Mouse (Mus musculus) liver, postnatal 0 days (tissue): ENCODE data around the gene Phtf1.

Experiments
- CTCF ChIP-seq: sonication (generic); IDR thresholded peaks from 2 replicates; pipeline ENCODE4 v1.5.1; 2016; ENCODE audit warnings: antibody characterized with exemption, low read depth
- EP300 ChIP-seq: IDR thresholded peaks from 2 replicates; pipeline ENCODE4 v1.6.1; 2016; ENCODE audit warnings: antibody characterized with exemption, low read depth, mild to moderate bottlenecking

DNA sequence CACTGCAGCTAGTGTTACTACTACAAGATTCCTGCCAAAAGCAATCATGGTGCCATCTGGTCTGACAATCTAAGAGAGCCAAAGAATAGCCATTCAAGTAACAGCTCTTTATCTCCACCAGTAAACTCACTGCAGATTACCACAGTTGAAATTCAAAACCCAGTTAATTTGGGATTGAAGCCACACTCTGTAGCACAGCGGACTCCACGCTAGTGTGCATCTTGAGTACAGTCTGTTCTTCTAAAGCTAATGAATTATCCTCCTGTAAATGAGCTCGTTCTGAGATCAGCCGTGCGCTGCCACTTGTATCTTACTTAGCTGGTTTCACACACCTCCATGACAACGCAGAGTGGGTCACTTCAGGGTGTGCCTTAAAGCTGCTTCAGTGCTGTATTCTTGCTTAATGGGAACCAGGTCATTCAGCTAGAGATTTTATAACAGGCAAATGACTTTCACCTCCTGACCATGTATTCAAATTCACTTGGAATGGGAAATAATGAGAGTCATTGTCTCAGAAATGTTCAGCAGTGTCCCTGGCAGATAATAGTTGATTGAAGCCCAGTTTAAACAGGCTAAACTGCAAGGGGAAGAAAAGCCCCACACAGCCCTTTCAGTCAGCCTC, 91.2 kb downstream of the Phtf1 start:
- TF ChIP-seq CTCF (no peak), EP300 (no peak)
